Mouse (Mus musculus): ENCODE measurements at regions not wholly inside any gene's neighbourhood (a gene's known extent, or its start where the extent isn't known, plus 50 kb on each side); places are given as distances from the start of the nearest gene placed in this dataset.
A peak's percentile ranks its signal among the peaks of the same experiment; 100 is the strongest.
"Not testable (repeated sequence)": the region's sequence is repeated elsewhere in the genome, so short reads cannot be mapped to it uniquely, and the experiment has no call there.

- peak; percentile 14 for DNase-seq (ENCODE audit: low spot score)
These were observed 149.6 kb upstream of the Rtl1 start for GRCm38 (mm10) chr12:109749711-109750243.

DNA sequence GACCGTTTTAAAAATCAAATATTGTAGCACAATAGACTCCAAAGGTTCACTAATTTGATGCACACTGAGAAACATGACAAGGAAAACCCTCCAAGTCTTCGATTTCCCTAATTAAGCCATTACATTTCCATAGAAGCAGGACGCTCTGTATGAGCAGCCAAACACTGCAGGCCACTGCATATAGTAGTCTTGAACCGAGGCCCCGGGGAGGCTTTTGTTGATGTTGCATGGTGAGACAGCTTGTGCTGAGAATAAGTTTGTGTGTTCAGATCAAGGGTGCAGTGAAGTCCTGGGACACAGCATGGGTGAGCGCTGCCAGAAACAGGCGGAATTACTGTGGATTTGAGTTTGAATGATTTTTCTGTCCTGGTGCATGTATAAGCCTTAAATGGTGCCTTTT is 154.9 kb upstream of the Rtl1 start:
- DNase-seq (ENCODE audit: low spot score): no peak

GRCm38 (mm10) chr12:109764293-109764692 is 164.2 kb upstream of the Rtl1 start:
- no peak for DNase-seq (ENCODE audit: low spot score)

DNA sequence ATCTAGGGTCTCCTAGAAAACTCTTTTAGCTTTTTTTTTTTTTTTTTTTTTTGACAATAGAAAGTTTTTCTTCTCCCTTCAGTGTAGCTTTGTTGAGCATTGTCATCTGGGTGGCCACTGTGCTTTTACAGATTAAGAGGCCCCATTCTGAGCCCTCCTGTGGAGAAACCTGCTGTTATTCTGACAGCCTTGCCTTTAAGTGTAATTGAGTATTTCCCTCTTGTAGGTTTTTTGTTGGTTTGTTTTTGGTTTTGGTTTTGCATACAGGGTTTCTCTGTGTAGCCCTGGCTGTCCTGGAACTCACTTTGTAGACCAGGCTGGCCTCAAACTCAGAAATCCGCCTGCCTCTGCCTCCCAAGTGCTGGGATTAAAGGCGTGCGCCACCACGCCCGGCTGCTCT is 166.5 kb upstream of the Rtl1 start:
- not testable (repeated sequence) for DNase-seq (ENCODE audit: low spot score)

- no peak for DNase-seq (ENCODE audit: low spot score)
These were observed 172.4 kb upstream of the Rtl1 start for GRCm38 (mm10) chr12:109772543-109772942.

- no peak for DNase-seq (ENCODE audit: low spot score)
These were observed 173.8 kb upstream of the Rtl1 start for GRCm38 (mm10) chr12:109773909-109774313.

GRCm38 (mm10) chr12:109798846-109799245 is 198.7 kb upstream of the Rtl1 start:
- DNase-seq (ENCODE audit: low spot score): no peak

- no peak for DNase-seq (ENCODE audit: low spot score)
These were observed 199.3 kb upstream of the Rtl1 start for GRCm38 (mm10) chr12:109799395-109799794.

DNA sequence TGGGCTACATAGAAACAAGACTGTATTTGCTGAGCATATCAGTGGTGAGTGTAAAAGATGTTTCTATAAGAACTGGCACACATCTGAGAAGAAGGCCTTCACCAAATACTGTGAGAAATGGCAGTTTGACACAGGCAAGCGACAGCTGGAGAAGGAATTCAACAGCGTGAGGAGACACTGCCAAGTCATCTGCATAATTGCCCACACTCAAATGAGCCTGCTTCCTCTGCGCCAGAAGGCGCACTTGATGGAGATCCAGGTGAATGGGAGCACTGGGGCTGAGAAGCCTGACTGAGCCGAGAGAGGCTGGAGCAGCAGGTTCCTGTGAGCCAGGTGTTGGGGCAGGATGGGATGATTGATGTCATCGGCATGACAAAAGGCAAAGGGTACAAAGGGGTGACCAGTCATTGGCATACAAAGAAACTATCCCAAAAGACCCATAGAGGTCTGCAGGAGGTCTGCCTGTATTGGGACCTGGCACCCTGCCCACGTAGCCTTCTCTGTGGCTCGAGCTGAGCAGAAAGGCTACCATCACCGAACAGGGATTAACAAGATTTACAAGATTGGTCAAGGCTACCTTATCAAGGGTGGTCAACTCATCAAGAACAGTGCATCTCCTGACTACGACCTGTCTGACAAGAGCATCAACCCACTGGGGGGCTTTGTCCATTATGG is 227.2 kb upstream of the Rtl1 start:
- DNase-seq (ENCODE audit: low spot score): no peak

GRCm38 (mm10) chr12:109830303-109831020 is 230.3 kb upstream of the Rtl1 start:
- DNase-seq (ENCODE audit: low spot score): peak; percentile 51

GRCm38 (mm10) chr12:109832964-109833363 is 232.8 kb upstream of the Rtl1 start:
- no peak for DNase-seq (ENCODE audit: low spot score)

- no peak for DNase-seq (ENCODE audit: low spot score)
These were observed 236.4 kb upstream of the Rtl1 start for GRCm38 (mm10) chr12:109836521-109836920.

DNA sequence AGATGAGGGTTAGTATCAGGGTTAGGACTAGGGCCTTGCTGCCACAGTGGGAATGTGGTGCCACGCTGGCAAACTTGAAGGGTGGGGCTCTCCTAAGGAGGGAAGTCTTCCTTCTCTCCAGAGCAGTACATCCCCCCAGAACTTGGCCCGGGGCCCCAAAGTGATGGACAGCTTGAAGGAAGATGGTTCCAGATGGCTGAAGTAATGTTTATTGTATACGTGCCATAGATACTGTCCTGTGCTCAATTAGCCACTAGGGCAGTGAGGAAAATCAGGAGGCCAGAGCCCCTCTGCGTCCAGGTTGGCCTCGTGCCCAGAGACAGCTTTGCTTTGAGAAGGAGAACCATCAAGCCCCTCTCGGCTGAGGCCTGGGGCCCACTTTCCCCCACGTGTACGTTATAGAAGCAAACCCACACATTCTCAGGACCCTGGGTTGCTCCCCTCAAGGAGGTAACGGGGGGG is 239.0 kb upstream of the Rtl1 start:
- no peak for DNase-seq (ENCODE audit: low spot score)

DNA sequence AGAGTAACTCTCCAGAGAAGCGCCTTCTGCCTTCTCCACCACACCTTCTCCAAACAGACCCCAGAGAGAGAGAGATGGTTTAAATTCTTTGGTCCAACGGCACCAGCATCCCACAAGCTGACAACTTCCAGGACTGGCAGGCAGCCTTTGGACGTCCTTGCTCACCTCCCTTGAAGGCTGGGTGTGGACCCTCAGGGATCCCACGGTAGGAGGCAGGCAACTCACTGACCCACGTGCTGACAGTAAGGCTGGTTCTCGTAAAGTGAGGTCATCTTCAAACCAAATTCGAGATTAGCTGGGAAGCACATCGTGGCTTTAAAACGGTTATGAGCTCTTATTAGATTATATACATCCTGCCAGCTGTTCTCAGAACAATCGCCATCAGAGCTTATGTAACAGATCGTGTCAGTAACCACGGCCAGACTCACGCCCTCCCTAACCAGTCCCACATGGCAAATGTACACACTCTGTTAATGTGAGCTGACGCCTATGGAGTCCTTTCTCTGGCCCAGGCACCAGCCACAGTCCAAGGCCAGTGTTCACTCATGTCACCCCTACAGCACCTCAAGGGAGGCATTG is 239.9 kb upstream of the Rtl1 start:
- no peak for DNase-seq (ENCODE audit: low spot score)

- DNase-seq (ENCODE audit: low spot score): no peak
These were observed 244.8 kb upstream of the Rtl1 start for GRCm38 (mm10) chr12:109844723-109845601.

DNA sequence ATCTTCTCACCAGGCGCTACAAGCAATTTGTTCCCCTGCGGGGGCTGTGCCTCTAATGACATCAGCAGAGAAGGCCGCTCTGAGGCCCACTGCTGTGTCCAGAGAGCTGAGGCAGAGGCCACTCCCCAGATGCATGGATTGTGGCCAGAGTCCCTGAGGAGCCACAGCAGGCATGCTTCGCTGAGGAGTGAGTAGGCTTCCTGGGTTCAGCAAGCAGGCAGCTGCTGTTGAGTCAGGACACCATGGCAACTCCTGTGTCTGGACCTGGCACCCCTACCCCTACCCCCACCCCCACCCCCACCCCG is 245.4 kb upstream of the Rtl1 start:
- no peak for DNase-seq (ENCODE audit: low spot score)

- no peak for DNase-seq (ENCODE audit: low spot score)
These were observed 256.2 kb upstream of the Rtl1 start for GRCm38 (mm10) chr12:109856336-109856735.

GRCm38 (mm10) chr12:109857705-109858104 is 257.6 kb upstream of the Rtl1 start:
- no peak for DNase-seq (ENCODE audit: low spot score)

DNA sequence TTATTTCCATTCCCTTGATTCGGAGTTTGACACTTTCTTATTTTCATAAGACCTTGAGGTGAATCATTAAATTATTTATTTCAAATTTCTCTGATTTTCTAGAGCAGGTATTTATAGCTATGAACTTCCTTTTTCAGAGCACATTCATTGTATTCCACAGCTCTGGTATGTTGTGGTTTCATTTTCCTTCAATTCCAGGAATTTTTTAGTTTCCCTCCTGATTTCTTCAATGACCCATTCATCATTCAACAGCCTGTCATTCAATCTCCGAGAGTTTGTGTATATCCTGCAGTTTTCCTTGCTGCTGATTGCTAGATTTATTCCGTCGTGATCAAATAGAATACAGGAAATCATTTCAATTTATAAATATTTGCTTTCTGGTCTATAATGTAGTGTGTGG is 264.7 kb upstream of the Rtl1 start:
- no peak for DNase-seq (ENCODE audit: low spot score)

GRCm38 (mm10) chr12:109871021-109871420 is 270.9 kb upstream of the Rtl1 start:
- no peak for DNase-seq (ENCODE audit: low spot score)

DNA sequence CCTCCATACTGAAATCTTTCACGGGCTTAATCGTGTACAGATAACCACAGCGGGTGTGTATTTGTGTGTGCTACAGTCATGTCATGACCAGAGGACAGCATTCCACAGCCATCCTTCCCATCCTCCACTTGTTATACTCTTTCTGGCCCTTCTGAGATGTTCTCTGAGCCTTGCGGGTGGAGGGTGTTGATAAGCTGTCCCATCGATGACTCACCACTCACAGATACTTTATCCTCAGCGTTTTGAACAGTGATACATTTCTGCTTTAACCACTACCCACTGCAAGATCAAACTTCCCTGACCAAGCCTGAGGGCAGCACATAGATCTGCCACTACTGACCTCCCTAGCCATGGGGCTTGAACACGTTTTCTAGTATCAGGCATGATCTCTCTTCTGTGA is 274.3 kb upstream of the Rtl1 start:
- DNase-seq (ENCODE audit: low spot score): no peak

DNA sequence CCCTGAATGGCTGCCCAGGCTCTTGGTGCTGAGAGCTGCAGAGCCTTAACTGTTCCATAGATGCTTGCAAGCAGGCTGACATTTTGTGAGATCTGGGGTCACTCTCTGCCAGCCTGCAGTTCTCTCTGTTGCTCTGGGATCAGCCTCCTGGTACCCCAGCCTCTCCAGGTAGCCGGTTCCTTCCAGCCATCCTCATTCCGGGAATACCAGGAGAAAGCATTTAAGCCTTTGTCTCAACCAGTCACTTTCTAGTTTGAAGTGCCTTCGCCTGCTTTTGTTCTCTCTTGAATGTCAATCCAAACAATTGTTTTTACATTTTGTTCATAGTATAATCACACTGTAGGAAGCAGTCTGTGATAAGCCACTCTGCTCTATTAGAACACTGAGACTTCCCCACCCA is 281.0 kb upstream of the Rtl1 start:
- DNase-seq (ENCODE audit: low spot score): no peak

Measured in ovary, postnatal 36 days (tissue).